11 mouse cellular contexts compared by ENCODE assay signal in the genomic region with DNA sequence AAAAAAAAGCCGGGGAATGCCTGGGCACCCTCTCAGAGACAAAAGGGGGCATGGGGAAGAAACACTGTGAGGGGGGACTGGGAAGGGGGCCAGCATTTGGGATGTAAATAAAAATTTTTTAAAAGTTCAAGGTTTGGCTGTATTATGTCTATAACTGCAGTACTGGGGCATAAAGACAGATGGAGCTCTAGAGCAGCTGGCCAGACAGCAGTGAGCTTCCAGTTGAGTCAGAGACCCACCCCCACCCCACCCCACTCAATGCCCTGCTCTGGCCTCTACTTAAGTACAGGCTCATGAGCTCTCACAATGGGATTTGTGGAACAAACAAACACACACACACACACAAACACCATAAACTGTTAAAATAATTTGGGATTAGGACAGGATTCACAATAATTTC. TPM values are rescaled to one million over a fixed set of nuclear protein-coding genes. Genes with fewer than 3 reads are reported as not detected.
DNase-seq lines count a peak whose midpoint lies in the region; ATAC-seq lines count a peak whose summit lies in the region.
"Had no signal": no experiment of that assay in that cellular context is flagged by ENCODE, and none has a peak within 500 bp of the region (broad histone marks: within the 10 kb centered on the region; RNA-seq: fewer than 3 reads in every experiment).

No protein-coding gene starts in this region.

- intact Hi-C loops in heart, postnatal 14 days (cut with DNase I), result loop anchor here (5.0 kb wide), 2 partner anchors 45 to 190 kb away; a partner anchor contains a TSS

- H3K4me3 ChIP-seq in heart, embryonic 10.5 days, result no peak overlapping the region
- no peak overlapping the region for H3K4me3 ChIP-seq in liver, embryonic 11.5 days (ENCODE audit: low read depth, low read length)
- H3K4me3 ChIP-seq in forebrain, embryonic 15.5 days, result no peak overlapping the region
- H3K4me3 ChIP-seq: embryonic facial prominence, embryonic 15.5 days; limb, embryonic 13.5 days; stomach, embryonic 15.5 days had no signal

- 0 out of 2 replicates have a peak, but pooled peaks cover 6% of the 10 kb centered on the region for H3K27me3 ChIP-seq in heart, embryonic 10.5 days (ENCODE audit: insufficient read depth, poor library complexity, severe bottlenecking)
- no peaks in the 10 kb centered on the region for H3K27me3 ChIP-seq in liver, embryonic 11.5 days (replicated peaks; ENCODE audit: control insufficient read depth, insufficient read depth, low read length)
- H3K27me3 ChIP-seq in splenic B cell, adult 2 months (ENCODE audit: control insufficient read depth, insufficient read depth, low read length, poor library complexity, severe bottlenecking), result no peaks in the 10 kb centered on the region
- H3K27me3 ChIP-seq in forebrain, embryonic 15.5 days, result no peaks in the 10 kb centered on the region
- H3K27me3 ChIP-seq: embryonic facial prominence, embryonic 15.5 days; limb, embryonic 13.5 days; stomach, embryonic 15.5 days had no signal

- no peak overlapping the region for H3K4me2 ChIP-seq in liver, embryonic 11.5 days
- no peak overlapping the region for H3K4me2 ChIP-seq in forebrain, embryonic 15.5 days (replicated peaks)
- H3K4me2 ChIP-seq: embryonic facial prominence, embryonic 15.5 days; limb, embryonic 13.5 days; stomach, embryonic 15.5 days had no signal

- no peaks in the 10 kb centered on the region for H3K9me3 ChIP-seq in heart, embryonic 10.5 days
- no peaks in the 10 kb centered on the region for H3K9me3 ChIP-seq in liver, embryonic 11.5 days (ENCODE audit: control insufficient read depth, low read length)
- no peaks in the 10 kb centered on the region for H3K9me3 ChIP-seq in forebrain, embryonic 15.5 days
- H3K9me3 ChIP-seq: embryonic facial prominence, embryonic 15.5 days; limb, embryonic 13.5 days; stomach, embryonic 15.5 days had no signal

- H3K4me1 ChIP-seq in heart, embryonic 10.5 days, result peaks cover 8% of the 10 kb centered on the region; the same call in 1 of the 2 replicates
- H3K4me1 ChIP-seq in liver, embryonic 11.5 days (replicated peaks; ENCODE audit: control insufficient read depth, insufficient read depth, low read length), result peaks cover 7% of the 10 kb centered on the region
- H3K4me1 ChIP-seq in forebrain, embryonic 15.5 days, result peaks cover 2% of the 10 kb centered on the region
- H3K4me1 ChIP-seq: embryonic facial prominence, embryonic 15.5 days; limb, embryonic 13.5 days; stomach, embryonic 15.5 days had no signal

- ATAC-seq in CD4-positive, CD25-positive, alpha-beta regulatory T cell, adult 4 months, result peak; percentile 60
- 0 out of 2 replicates have a peak, but pooled peaks have one; percentile 32 for ATAC-seq in liver, embryonic 11.5 days (replicated peaks; ENCODE audit: low FRiP score)
- ATAC-seq in forebrain, embryonic 15.5 days (replicated peaks), result no peak

- H3K9ac ChIP-seq in liver, embryonic 11.5 days (ENCODE audit: low read depth, low read length), result no peak overlapping the region
- no peak overlapping the region for H3K9ac ChIP-seq in forebrain, embryonic 15.5 days (replicated peaks)
- H3K9ac ChIP-seq: embryonic facial prominence, embryonic 15.5 days; limb, embryonic 13.5 days; stomach, embryonic 15.5 days had no signal

- WGBS in heart, embryonic 10.5 days, result 45% methylated on average over 1 of the region's 1 CpGs
- WGBS in liver, embryonic 11.5 days, result 36% methylated on average over 1 of the region's 1 CpGs
- WGBS in forebrain, embryonic 15.5 days, result 56% methylated on average over 1 of the region's 1 CpGs

- H3K36me3 ChIP-seq in heart, embryonic 10.5 days, result no peaks in the 10 kb centered on the region
- H3K36me3 ChIP-seq in liver, embryonic 11.5 days (ENCODE audit: control insufficient read depth, insufficient read depth, low read length), result no peaks in the 10 kb centered on the region
- H3K36me3 ChIP-seq in splenic B cell, adult 2 months (ENCODE audit: control insufficient read depth, insufficient read depth, low read length, poor library complexity, severe bottlenecking), result no peaks in the 10 kb centered on the region
- H3K36me3 ChIP-seq in forebrain, embryonic 15.5 days, result no peaks in the 10 kb centered on the region
- H3K36me3 ChIP-seq: embryonic facial prominence, embryonic 15.5 days; limb, embryonic 13.5 days; stomach, embryonic 15.5 days had no signal

- DNase-seq in heart, postnatal 14 days, result peak; percentile 31 to 67
- DNase-seq in heart, embryonic 10.5 days (ENCODE audit: low spot score), result no peak
- peak; percentile 22 to 59 for DNase-seq in adrenal gland, postnatal 36 days
- no peak for DNase-seq in liver, embryonic 11.5 days (ENCODE audit: low spot score)
- peak; percentile 71 for DNase-seq in splenic B cell, adult 2 months (ENCODE audit: low read depth, low spot score)
- no peak for DNase-seq in cerebellum, adult 8-10 months

- no peak overlapping the region for H3K27ac ChIP-seq in heart, embryonic 10.5 days
- H3K27ac ChIP-seq in liver, embryonic 11.5 days (ENCODE audit: low read depth, low read length), result no peak overlapping the region
- no peak overlapping the region for H3K27ac ChIP-seq in forebrain, embryonic 15.5 days (replicated peaks)
- H3K27ac ChIP-seq: embryonic facial prominence, embryonic 15.5 days; limb, embryonic 13.5 days; stomach, embryonic 15.5 days had no signal

RNA-seq across cellular contexts. Expression of a gene that starts 43.9 kb away (rescaled TPM):
- 10 to 100 TPM; 59.1 to 60.9 TPM for total RNA-seq in heart, postnatal 14 days (2021)
- 54.7 and 69.5 TPM in 2 replicates for polyA plus RNA-seq in heart, embryonic 10.5 days (2016; fragmentation: Nextera tagmentation; extraction: Ambion mirVana)
- 10 to 100 TPM; 73.9 to 91.0 TPM for polyA plus RNA-seq in CD4-positive, CD25-positive, alpha-beta regulatory T cell, adult 4 months (2017; shearing (Covaris generic))
- 10 to 100 TPM; 79.6 to 97.2 TPM for total RNA-seq in adrenal gland, postnatal 36 days (2021)
- 84.1 and 89.8 TPM in 2 replicates for polyA plus RNA-seq in liver, embryonic 11.5 days (2014; fragmentation: Nextera tagmentation; extraction: Ambion mirVana)
- polyA plus RNA-seq in forebrain, embryonic 15.5 days (2015; fragmentation: Nextera tagmentation; extraction: Ambion mirVana), result 106 and 113 TPM in 2 replicates

Comparison
In these comparisons a context has a peak if more than half of its experiments do, and no peak if none do; other contexts are left out.
1. DNase-seq: peak in heart, postnatal 14 days (2 of 2), adrenal gland, postnatal 36 days (2 of 2) and splenic B cell, adult 2 months (single experiment); none in heart, embryonic 10.5 days (single experiment), liver, embryonic 11.5 days (single experiment) and cerebellum, adult 8-10 months (single experiment).